Mouse (Mus musculus): ENCODE results near the gene Olfr599. TPM values are rescaled to one million over a fixed set of nuclear protein-coding genes. Genes with fewer than 3 reads are reported as not detected.
"Not testable (repeated sequence)": the region's sequence is repeated elsewhere in the genome, so short reads cannot be mapped to it uniquely, and the experiment has no call there.

The Olfr599 gene
- not detected in 2 replicates for polyA plus RNA-seq (2015; fragmentation: Nextera tagmentation; extraction: Ambion mirVana)

DNA sequence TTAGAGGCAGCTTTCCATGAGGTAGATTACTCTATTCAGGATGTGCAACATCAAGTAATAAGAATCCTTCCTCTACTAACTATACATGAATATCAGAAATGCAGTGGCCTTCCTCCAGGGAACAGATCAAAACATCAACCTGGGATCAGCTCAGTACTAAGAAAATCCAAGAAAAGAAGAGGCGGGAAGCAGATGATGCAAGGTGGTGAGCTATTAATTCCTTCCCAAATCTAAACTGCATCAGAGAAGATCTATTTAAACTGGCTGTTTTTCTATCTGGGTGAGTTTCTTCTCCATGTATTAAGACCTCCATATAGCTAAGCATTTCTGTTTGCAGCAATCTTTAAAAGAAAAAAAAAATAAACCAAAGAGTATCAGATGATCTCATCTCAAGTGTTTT, at the start of gene Olfr599:
Gene Olfr599, plus strand, starts transcription at position 301 of the 400 bp plus-strand sequence.
- DNase-seq (ENCODE audit: low spot score), result no peak

DNA sequence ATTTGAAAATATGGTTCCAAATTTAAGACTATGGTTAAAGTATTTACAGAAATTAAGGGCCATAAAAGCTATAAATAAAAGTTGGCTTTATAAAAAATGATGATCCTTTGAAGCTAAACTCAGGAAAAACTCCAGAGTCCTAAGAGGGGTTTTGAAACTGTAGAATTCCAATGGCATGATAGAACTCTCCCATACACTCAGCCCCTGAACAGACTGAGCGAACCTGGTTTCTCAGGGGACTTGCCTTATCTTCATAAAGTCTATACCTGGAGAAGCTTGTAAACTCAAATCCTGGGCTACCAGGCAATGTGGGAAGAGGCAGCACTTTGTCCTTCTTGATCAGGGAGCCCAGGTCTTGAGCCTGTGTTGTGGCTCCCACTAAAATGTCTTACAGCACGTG, 30.4 kb upstream of the Olfr599 start, which contains the start of gene Olfr596:
Gene Olfr596, plus strand, starts transcription at position 301 of the 400 bp plus-strand sequence.
- DNase-seq (ENCODE audit: low spot score), result not testable (repeated sequence)

DNA sequence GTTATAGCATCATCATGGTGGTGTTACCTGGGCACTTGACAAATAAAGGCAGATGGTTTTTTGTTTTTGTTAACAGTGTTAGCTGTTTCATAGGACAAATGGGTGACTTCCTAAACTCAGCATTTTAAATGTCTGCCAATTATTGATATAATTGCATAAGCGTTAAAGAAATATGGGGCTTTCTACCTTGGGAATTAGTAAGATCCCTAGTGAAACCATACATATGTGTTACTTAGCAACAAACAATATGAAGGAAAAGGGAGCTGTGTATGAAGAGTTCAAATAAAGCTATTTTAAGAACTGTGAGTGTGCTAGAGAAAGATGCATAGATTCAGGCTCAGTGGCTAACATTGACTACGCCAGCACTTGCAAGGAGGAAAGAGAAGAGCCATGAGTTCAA, 19.7 kb upstream of the Olfr599 start, which contains the start of gene Olfr597:
Gene Olfr597, plus strand, starts transcription at position 301 of the 400 bp plus-strand sequence.
- not testable (repeated sequence) for DNase-seq (ENCODE audit: low spot score)

DNA sequence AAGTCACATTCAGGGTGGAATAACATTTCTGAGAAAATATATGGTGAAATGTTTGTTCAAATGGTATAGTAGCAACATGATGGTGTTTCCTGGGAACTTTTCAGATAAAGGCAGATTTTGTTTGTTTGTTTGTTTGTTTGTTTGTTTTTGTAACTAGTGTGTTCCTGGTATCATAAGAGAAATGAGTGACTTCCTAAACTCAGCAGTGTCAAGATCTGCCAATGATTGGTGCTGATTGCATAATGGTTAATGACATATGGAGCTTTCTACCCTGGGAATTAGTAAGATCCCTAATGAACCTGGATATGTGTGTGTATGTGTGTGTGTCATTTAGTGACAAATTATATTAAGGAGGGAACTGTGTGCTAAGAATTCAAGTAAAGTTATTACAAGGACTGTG, 12.4 kb upstream of the Olfr599 start, which contains the start of gene Olfr598:
Gene Olfr598, plus strand, starts transcription at position 301 of the 400 bp plus-strand sequence.
- no peak for DNase-seq (ENCODE audit: low spot score)

DNA sequence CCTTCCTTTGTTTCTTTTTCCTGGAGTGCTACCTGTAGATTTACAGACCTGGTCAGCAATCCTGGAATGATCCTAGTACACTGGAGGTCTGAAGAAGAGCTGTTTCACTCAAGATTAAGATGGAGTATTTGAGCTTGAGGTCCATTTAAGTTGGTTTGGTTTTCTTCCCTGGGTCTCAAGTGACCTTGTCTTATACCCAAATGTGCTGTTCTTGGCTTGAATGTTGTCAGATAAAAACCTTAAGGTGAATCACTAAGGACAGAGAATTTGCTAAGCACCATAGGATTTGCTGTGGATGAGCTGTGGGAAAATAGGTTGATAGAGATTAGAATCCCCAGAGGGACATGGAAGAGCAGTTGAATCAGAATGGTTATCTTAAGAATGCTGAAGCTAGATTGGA, 13.9 kb downstream of the Olfr599 start, which contains the start of gene Olfr600:
Gene Olfr600, minus strand, starts transcription at position 101 of the 400 bp plus-strand sequence.
- DNase-seq (ENCODE audit: low spot score), result no peak

DNA sequence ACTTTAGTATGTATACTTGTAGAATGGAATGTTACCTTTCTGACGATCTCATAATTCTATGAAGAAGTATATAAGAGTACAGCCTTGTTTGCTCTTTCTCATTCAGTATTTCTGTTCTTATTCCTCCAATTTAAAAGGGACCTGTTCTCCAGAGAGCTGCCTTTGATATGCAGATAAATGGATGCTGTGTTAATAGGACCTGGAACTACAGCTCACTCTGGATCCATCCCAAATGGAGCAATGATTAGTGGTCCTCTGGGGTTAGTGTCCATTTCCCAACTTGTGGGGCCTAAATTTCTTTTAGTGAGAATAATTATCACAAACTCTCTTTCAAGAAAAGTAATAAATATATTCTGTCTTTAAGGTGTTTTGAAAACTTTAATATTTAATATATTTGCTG, 26.8 kb downstream of the Olfr599 start, which contains the start of gene Olfr601:
Gene Olfr601, minus strand, starts transcription at position 101 of the 400 bp plus-strand sequence.
- DNase-seq (ENCODE audit: low spot score), result no peak

DNA sequence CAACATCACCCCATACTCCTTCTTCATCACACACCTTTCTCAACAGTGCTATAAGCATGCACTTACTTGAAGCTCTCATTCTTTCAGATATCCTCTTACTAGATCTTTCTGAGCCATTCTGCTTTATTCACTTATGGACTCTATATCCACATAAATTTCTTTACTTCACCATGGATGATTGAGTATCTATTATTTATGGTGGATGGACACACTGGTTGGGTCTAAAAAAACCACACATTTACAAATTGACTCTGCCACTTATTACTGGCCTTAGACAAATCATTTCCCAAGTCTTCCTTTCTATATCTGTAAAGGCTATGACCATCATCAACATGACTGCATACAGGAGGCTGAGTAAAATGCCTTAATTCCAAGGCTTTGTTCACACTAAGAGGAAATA, 50.4 kb downstream of the Olfr599 start, which contains the start of gene Olfr603:
Gene Olfr603, minus strand, starts transcription at position 101 of the 400 bp plus-strand sequence.
- DNase-seq (ENCODE audit: low spot score), result no peak

Other genes with a start within 250 kb of the Olfr599 start
- not detected in 2 replicates for gene Olfr585, start 238.2 kb upstream of the Olfr599 start, polyA plus RNA-seq (2015; fragmentation: Nextera tagmentation; extraction: Ambion mirVana)
- gene Olfr586, start 210.3 kb upstream of the Olfr599 start, polyA plus RNA-seq (2015; fragmentation: Nextera tagmentation; extraction: Ambion mirVana), result not detected in 2 replicates
- gene Olfr588-ps1, start 195.0 kb upstream of the Olfr599 start, polyA plus RNA-seq (2015; fragmentation: Nextera tagmentation; extraction: Ambion mirVana), result not detected in 2 replicates
- not detected in 2 replicates for gene Olfr589, start 179.6 kb upstream of the Olfr599 start, polyA plus RNA-seq (2015; fragmentation: Nextera tagmentation; extraction: Ambion mirVana)
- not detected in 2 replicates for gene Olfr591, start 157.6 kb upstream of the Olfr599 start, polyA plus RNA-seq (2015; fragmentation: Nextera tagmentation; extraction: Ambion mirVana)
- gene Olfr592, start 151.1 kb upstream of the Olfr599 start, polyA plus RNA-seq (2015; fragmentation: Nextera tagmentation; extraction: Ambion mirVana), result not detected in 2 replicates
- not detected in 2 replicates for gene Olfr593, start 124.1 kb upstream of the Olfr599 start, polyA plus RNA-seq (2015; fragmentation: Nextera tagmentation; extraction: Ambion mirVana)
- gene Olfr594, start 118.9 kb upstream of the Olfr599 start, polyA plus RNA-seq (2015; fragmentation: Nextera tagmentation; extraction: Ambion mirVana), result not detected in 2 replicates
- gene Usp17ld, start 83.4 kb upstream of the Olfr599 start, polyA plus RNA-seq (2015; fragmentation: Nextera tagmentation; extraction: Ambion mirVana), result not detected in 2 replicates
- gene Olfr596, start 30.3 kb upstream of the Olfr599 start, polyA plus RNA-seq (2015; fragmentation: Nextera tagmentation; extraction: Ambion mirVana), result not detected in 2 replicates
- not detected in 2 replicates for gene Olfr597, start 19.6 kb upstream of the Olfr599 start, polyA plus RNA-seq (2015; fragmentation: Nextera tagmentation; extraction: Ambion mirVana)
- not detected in 2 replicates for gene Olfr598, start 12.3 kb upstream of the Olfr599 start, polyA plus RNA-seq (2015; fragmentation: Nextera tagmentation; extraction: Ambion mirVana)
- not detected in 2 replicates for gene Olfr600, start 13.8 kb downstream of the Olfr599 start, polyA plus RNA-seq (2015; fragmentation: Nextera tagmentation; extraction: Ambion mirVana)
- not detected in 2 replicates for gene Olfr601, start 26.7 kb downstream of the Olfr599 start, polyA plus RNA-seq (2015; fragmentation: Nextera tagmentation; extraction: Ambion mirVana)
- gene Olfr603, start 50.3 kb downstream of the Olfr599 start, polyA plus RNA-seq (2015; fragmentation: Nextera tagmentation; extraction: Ambion mirVana), result not detected in 2 replicates
- not detected in 2 replicates for gene Usp17lc, start 79.2 kb downstream of the Olfr599 start, polyA plus RNA-seq (2015; fragmentation: Nextera tagmentation; extraction: Ambion mirVana)
- gene Olfr605, start 109.5 kb downstream of the Olfr599 start, polyA plus RNA-seq (2015; fragmentation: Nextera tagmentation; extraction: Ambion mirVana), result not detected in 2 replicates
- not detected in 2 replicates for gene Olfr606, start 113.1 kb downstream of the Olfr599 start, polyA plus RNA-seq (2015; fragmentation: Nextera tagmentation; extraction: Ambion mirVana)
- gene Olfr607, start 128.2 kb downstream of the Olfr599 start, polyA plus RNA-seq (2015; fragmentation: Nextera tagmentation; extraction: Ambion mirVana), result not detected in 2 replicates
- gene Olfr608, start 134.0 kb downstream of the Olfr599 start, polyA plus RNA-seq (2015; fragmentation: Nextera tagmentation; extraction: Ambion mirVana), result not detected in 2 replicates
- gene Olfr609, start 162.1 kb downstream of the Olfr599 start, polyA plus RNA-seq (2015; fragmentation: Nextera tagmentation; extraction: Ambion mirVana), result not detected in 2 replicates
- not detected in 2 replicates for gene Olfr610, start 176.2 kb downstream of the Olfr599 start, polyA plus RNA-seq (2015; fragmentation: Nextera tagmentation; extraction: Ambion mirVana)
- gene Olfr611, start 184.9 kb downstream of the Olfr599 start, polyA plus RNA-seq (2015; fragmentation: Nextera tagmentation; extraction: Ambion mirVana), result not detected in 2 replicates
- gene Olfr612, start 206.8 kb downstream of the Olfr599 start, polyA plus RNA-seq (2015; fragmentation: Nextera tagmentation; extraction: Ambion mirVana), result not detected in 2 replicates
- gene Olfr613, start 212.2 kb downstream of the Olfr599 start, polyA plus RNA-seq (2015; fragmentation: Nextera tagmentation; extraction: Ambion mirVana), result not detected in 2 replicates
- gene Olfr615, start 220.2 kb downstream of the Olfr599 start, polyA plus RNA-seq (2015; fragmentation: Nextera tagmentation; extraction: Ambion mirVana), result not detected in 2 replicates
- not detected in 2 replicates for gene Olfr616, start 233.2 kb downstream of the Olfr599 start, polyA plus RNA-seq (2015; fragmentation: Nextera tagmentation; extraction: Ambion mirVana)
- gene Olfr617, start 237.1 kb downstream of the Olfr599 start, polyA plus RNA-seq (2015; fragmentation: Nextera tagmentation; extraction: Ambion mirVana), result not detected in 2 replicates

Data from thymus, postnatal 0 days (tissue).